Mouse (Mus musculus) liver, embryonic 13.5 days (tissue): ENCODE measurements at regions not wholly inside any gene's neighbourhood (a gene's known extent, or its start where the extent isn't known, plus 50 kb on each side); places are given as distances from the start of the nearest gene placed in this dataset.

Experiments
- ATAC-seq: fragments of 200-750 bp; cut with Nextera tagmentation; 2 replicates; pipeline ENCODE4 v1.8.0; 2017; ENCODE audit warnings: low read depth, mild to moderate bottlenecking, moderate number of reproducible peaks, moderate library complexity
- DNase-seq: peaks from one replicate; pipeline ENCODE4 v3.0.0; 2022
- H3K27ac ChIP-seq: fragments of 300-500 bp; sonication (generic); 2 replicates; pipeline ENCODE4 v1.5.1; 2015; ENCODE audit warnings: moderate library complexity, mild to moderate bottlenecking, inconsistent platforms
- H3K27me3 ChIP-seq: fragments of 300-500 bp; sonication (generic); 2 replicates; pipeline ENCODE4 v1.6.1; 2015; ENCODE audit warnings: mild to moderate bottlenecking, inconsistent platforms
- H3K36me3 ChIP-seq: fragments of 300-500 bp; sonication (generic); 2 replicates; pipeline ENCODE4 v1.6.1; 2015; ENCODE audit warnings: mild to moderate bottlenecking, inconsistent platforms
- H3K4me1 ChIP-seq: fragments of 300-500 bp; sonication (generic); replicated peaks from 2 replicates; pipeline ENCODE4 v1.6.1; 2015; ENCODE audit warnings: inconsistent platforms
- H3K4me2 ChIP-seq: fragments of 300-500 bp; sonication (generic); 2 replicates; pipeline ENCODE4 v1.6.1; 2015; ENCODE audit warnings: inconsistent platforms, mild to moderate bottlenecking, moderate library complexity
- H3K4me3 ChIP-seq: fragments of 300-500 bp; sonication (generic); replicated peaks from 2 replicates; pipeline ENCODE4 v1.5.1; 2015; ENCODE audit warnings: mild to moderate bottlenecking, inconsistent platforms
- H3K9ac ChIP-seq: fragments of 300-500 bp; sonication (generic); 2 replicates; pipeline ENCODE4 v1.6.1; 2015; ENCODE audit warnings: mild to moderate bottlenecking, inconsistent platforms
- H3K9me3 ChIP-seq: fragments of 300-500 bp; sonication (generic); replicated peaks from 2 replicates; pipeline ENCODE4 v1.6.1; 2016; ENCODE audit warnings: inconsistent platforms
- WGBS: fragments of 180-500 bp; shearing (Covaris S2); methylation state at CpG from one replicate; pipeline ENCODE4 v1.1.7; 2015; ENCODE audit not compliant: insufficient replicate concordance; 5-methylcytosine and 5-hydroxymethylcytosine counted together

DNA sequence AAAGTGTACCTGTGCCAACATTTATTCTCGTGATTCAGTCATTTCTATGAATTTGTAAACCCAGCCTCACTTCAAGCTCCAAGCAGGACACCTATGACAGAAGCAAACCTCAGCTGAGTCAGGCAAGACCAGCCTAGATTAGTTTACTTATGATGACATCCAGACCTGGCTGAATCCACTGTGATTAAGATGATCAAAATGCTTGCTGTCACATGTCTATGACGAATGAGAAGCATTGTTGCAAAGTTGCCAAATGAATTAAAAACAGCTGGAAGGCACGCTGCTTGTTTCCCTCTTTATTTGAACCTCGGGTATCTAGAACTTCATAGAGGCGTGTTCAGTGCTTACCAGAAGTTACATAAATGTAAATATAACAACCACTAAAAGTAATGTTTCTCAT lies 95.9 kb upstream of the Itga4 start:
- H3K4me1 ChIP-seq: no peaks in the 10 kb centered on the region
- no peaks in the 10 kb centered on the region for H3K36me3 ChIP-seq
- H3K4me2 ChIP-seq: no peak overlapping the region
- ATAC-seq: no peak
- no peaks in the 10 kb centered on the region for H3K27me3 ChIP-seq
- H3K9ac ChIP-seq: no peak overlapping the region
- no peaks in the 10 kb centered on the region for H3K9me3 ChIP-seq
- DNase-seq: no peak
- H3K4me3 ChIP-seq: no peak overlapping the region
- no peak overlapping the region for H3K27ac ChIP-seq
- WGBS: 60% methylated on average over 5 of the region's 5 CpGs

DNA sequence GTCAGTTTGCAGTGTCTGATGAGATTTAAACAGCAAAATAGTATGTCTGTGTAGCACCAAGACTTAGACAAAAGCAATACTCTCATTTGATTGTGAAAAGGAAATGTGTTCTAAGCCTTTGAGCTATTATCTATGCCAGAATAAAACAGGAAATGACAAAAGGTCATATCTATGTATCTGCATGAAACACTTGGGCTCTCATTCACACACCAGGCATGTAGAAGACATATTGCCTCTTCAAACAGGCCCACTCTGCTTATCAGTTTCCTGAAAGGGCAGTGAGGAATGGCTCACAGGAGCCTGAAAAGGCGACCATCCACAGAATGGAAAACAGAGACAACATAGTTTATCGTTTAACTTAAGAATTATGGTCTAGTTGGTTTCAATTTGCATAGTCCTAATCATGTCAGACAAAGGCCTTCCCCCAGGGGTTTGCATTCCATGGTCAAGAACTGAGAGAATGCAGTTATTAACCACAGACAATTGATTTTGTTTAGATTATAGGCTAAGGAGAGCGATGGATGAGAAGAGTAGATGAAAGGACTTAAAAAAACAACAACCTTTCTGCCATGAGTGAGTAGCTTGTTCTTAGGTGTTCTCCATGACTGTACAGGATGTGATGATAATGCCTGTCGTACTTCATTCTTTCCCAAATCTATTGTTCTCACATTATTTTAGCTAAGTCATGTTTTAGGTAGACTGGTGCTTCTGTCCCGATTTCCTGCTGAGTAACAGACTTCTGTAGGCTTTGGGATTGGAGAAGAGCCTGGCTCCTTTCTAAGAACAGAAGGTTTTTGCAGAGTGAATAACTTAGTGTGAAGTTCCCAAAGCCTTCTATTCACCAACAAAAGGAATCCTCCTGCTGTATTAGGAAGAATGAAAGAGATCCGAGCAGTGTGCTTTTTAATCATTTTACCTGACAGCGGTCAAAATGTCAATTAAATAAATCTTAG lies 82.0 kb upstream of the Itga4 start:
- peak; percentile 20 for DNase-seq
- WGBS: 30% methylated on average over 7 of the region's 7 CpGs

DNA sequence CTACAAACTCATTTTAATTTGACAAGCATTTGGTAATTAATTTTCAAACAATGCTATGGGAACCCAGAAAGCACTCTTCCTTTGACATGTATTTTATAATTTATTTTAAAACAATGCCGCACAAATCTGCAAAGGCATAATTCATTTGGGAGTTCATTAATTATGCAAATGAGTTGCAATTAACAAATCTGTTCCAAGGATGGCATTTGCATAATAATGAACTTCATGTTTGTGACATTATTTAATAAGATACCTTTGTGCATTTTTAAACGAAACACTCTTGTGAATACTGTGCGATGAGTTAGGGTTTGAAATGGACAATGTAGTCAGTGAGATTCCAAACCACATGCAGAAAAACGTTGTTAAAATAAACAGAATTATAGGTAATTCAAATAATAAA lies 80.9 kb upstream of the Itga4 start:
- no peaks in the 10 kb centered on the region for H3K27me3 ChIP-seq
- DNase-seq (no peak), ATAC-seq (no peak)
- H3K4me1 ChIP-seq: peaks cover 11% of the 10 kb centered on the region
- H3K4me2 ChIP-seq: no peak overlapping the region
- H3K4me3 ChIP-seq: no peak overlapping the region
- WGBS: 77% methylated on average over 4 of the region's 4 CpGs
- H3K27ac ChIP-seq: no peak overlapping the region
- H3K36me3 ChIP-seq: no peaks in the 10 kb centered on the region
- no peaks in the 10 kb centered on the region for H3K9me3 ChIP-seq
- H3K9ac ChIP-seq: no peak overlapping the region

More for the DNA sequence above, 82.0 kb upstream of the Itga4 start:
- no peak overlapping the region for H3K4me3 ChIP-seq
- no peaks in the 10 kb centered on the region for H3K9me3 ChIP-seq
- no peaks in the 10 kb centered on the region for H3K36me3 ChIP-seq
- H3K27me3 ChIP-seq: no peaks in the 10 kb centered on the region
- peak; percentile 80 for ATAC-seq
- H3K27ac ChIP-seq: peak overlapping the region; percentile 40
- no peak overlapping the region for H3K9ac ChIP-seq
- H3K4me1 ChIP-seq: peaks cover 11% of the 10 kb centered on the region
- H3K4me2 ChIP-seq: peak overlapping the region; percentile 13; the same call in 1 of the 2 replicates

DNA sequence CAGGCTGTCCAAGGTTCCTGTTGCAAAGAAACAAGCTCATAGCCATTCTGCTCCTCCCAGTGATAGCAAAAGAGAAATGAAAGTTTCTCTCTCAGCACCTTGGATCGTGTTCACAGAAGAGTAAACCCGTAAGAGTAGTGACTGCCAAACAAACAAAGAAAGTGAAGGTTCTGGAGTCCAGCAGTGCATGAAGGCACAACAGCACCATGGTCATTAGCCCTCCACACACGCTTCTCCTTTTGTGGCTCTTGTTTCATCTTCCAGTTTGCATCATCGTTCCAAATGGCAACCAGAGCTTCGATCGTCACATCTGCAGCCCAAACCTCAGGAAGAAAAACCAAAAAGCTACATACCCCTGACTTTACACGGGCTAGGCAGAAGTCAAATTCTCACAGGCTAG lies 74.4 kb upstream of the Itga4 start:
- no peak overlapping the region for H3K9ac ChIP-seq
- ATAC-seq (no peak), DNase-seq (no peak)
- WGBS: 69% methylated on average over 7 of the region's 7 CpGs
- H3K9me3 ChIP-seq: no peaks in the 10 kb centered on the region
- H3K27ac ChIP-seq: no peak overlapping the region
- H3K4me2 ChIP-seq: no peak overlapping the region
- no peaks in the 10 kb centered on the region for H3K27me3 ChIP-seq
- no peak overlapping the region for H3K4me3 ChIP-seq
- H3K4me1 ChIP-seq: no peaks in the 10 kb centered on the region
- H3K36me3 ChIP-seq: no peaks in the 10 kb centered on the region

DNA sequence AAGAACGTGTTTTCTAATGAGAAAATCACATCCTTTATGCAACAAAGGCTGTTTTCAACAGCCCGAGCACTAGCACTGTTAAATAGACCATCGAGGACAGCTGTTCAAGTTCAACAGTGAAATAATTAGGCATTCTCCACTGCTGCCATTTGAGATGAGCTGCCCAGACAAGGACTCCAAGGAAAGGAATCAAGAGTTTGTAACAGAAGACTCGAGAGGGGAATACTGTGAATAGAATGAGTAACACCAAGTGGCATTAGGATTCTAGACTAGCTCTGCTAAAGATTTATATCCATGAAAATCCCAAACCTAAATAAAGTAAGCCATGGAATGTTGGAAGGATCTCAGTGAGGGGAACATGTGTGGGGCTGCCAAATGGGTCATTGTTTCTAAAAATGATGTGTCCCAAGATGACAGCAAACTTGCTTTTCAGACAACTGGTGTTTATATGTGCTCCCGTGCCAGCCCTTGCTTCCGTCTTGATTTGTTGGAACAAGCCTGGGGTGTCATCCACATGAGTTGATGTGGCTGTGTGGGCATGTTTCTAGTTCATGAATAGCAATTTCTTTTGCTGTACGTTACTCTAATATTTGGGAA lies 72.1 kb upstream of the Itga4 start:
- Histone ChIP-seq H3K36me3 (no peaks in the 10 kb centered on the region), H3K4me2 (no peak overlapping the region), H3K4me1 (no peaks in the 10 kb centered on the region), H3K9me3 (no peaks in the 10 kb centered on the region), H3K9ac (no peak overlapping the region), H3K27me3 (no peaks in the 10 kb centered on the region), H3K27ac (no peak overlapping the region), H3K4me3 (no peak overlapping the region)
- WGBS: 75% methylated on average over 7 of the region's 7 CpGs
- DNase-seq (no peak), ATAC-seq (no peak)

DNA sequence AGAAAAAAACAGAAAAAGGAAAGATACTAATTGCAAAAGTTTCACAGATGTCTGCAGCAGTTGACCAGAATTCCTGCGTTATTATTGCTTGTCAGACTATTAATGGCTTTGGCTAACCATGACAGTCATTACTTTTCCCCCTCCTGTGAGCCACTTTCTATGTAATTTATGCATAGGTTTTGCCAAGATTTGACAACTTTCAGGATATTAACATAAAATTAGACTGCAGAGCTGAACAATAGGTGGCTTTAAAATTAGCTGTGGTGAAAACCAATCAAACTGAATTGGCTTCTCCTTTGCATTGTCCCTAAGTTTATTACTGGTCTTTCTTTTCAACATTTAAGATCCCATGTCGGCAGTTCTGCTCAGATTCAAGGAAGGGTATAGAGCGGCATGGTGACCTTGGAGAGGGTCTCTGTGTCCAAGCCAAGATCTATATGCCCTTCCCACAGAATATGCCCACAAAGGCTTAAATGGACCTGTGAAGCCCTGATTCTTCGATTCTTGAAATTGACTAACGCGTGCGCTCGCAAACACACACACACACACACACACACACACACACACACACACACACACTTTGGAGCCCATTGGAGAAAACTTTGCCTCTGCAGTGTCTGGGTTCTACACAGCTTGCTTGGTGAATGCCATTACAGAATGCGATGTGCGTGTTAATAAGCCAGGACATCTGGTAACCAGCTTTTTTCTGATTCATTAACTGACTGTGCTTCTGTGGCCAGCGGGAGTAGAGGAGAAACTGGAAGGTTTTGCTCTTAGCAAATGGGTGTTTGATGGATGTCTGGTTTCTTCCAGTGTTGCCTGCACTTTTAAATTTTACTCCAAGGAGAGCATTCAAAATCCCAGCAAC lies 69.8 kb upstream of the Itga4 start:
- ATAC-seq (no peak), DNase-seq (no peak)
- Histone ChIP-seq H3K27ac (no peak overlapping the region), H3K4me1 (no peaks in the 10 kb centered on the region), H3K36me3 (no peaks in the 10 kb centered on the region), H3K9me3 (no peaks in the 10 kb centered on the region), H3K9ac (no peak overlapping the region), H3K4me2 (no peak overlapping the region), H3K4me3 (no peak overlapping the region), H3K27me3 (no peaks in the 10 kb centered on the region)
- WGBS: 77% methylated on average over 11 of the region's 11 CpGs

DNA sequence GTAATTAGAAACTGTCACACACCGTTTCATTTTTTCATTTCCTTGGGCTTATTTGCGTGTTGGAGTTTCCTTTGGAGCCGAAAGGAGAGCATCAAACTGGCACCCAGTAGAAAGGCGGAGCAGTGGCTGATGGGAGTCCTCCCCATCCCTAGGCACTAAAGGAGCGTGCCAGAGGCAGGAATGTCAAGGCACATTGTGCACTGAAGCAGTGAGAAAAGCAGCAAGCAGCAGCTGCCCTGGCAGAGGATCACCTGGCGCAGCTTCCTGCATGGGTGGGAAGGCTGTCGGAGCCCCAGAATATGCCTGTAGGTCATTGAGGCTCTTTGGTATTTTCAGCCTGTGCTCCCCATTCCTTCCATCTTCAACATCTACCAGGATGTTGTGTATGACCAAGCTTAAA lies 68.3 kb upstream of the Itga4 start:
- H3K4me3 ChIP-seq: no peak overlapping the region
- H3K9ac ChIP-seq: no peak overlapping the region
- ATAC-seq (no peak), DNase-seq (no peak)
- no peak overlapping the region for H3K4me2 ChIP-seq
- no peaks in the 10 kb centered on the region for H3K36me3 ChIP-seq
- no peaks in the 10 kb centered on the region for H3K9me3 ChIP-seq
- H3K27me3 ChIP-seq: no peaks in the 10 kb centered on the region
- H3K27ac ChIP-seq: no peak overlapping the region
- 80% methylated on average over 7 of the region's 7 CpGs for WGBS
- H3K4me1 ChIP-seq: no peaks in the 10 kb centered on the region

DNA sequence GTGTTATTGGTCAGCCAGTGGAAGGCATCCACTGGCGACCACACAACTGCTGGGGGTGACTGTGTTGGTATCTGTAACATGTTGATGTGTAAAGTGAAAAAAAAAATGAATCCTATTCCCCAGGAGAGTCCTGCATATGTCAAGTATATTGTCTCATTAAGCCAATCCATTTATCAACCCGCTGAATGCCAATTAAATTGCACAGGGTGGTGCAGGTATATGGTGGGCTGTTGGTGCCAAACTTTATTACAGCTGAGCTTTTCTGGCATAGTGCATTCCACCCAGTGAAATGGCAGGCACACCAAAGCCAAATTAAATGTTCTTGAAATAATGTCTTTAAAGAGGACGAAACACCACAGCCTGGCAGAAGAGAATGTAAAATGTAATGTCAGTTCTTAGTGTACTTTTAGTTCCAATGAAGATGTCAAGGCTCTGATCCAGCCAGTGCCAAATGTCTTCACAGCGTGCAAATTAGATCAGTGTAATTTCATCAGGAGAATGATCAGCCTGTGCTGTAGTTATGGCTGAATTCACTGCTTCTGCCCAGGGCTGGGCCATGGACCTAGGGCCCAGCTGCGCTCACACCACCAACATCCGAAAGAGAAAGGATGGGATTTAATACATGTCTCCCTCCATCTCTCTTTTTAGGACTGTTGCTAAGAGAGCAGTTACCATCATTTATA lies 66.6 kb upstream of the Itga4 start:
- no peak overlapping the region for H3K27ac ChIP-seq
- 71% methylated on average over 6 of the region's 6 CpGs for WGBS
- no peaks in the 10 kb centered on the region for H3K4me1 ChIP-seq
- H3K27me3 ChIP-seq: no peaks in the 10 kb centered on the region
- no peaks in the 10 kb centered on the region for H3K36me3 ChIP-seq
- DNase-seq (no peak), ATAC-seq (no peak)
- no peak overlapping the region for H3K4me3 ChIP-seq
- no peak overlapping the region for H3K4me2 ChIP-seq
- H3K9me3 ChIP-seq: no peaks in the 10 kb centered on the region
- H3K9ac ChIP-seq: no peak overlapping the region

DNA sequence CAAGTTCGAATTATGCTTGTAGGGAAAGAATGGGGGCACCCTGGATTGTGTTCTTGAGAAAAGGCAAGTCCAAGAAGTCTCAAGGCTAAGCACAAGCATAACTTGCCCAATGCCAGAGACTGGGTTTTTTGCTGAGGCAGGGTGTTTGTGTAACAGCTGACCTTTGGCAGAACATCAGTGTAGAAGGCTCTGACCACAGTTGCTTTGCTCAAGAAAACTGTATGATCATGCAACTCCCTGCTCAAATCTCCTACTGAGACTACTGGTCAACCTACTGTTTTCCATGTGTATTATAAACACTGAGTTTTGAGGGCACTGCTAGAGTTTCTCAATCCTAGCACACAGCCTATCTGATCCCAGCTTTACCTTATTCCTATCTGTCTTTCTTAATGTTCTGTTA lies 61.4 kb upstream of the Itga4 start:
- no peak for DNase-seq
- no peaks in the 10 kb centered on the region for H3K27me3 ChIP-seq
- 51% methylated on average over 1 of the region's 1 CpGs for whole genome bisulfite sequencing

DNA sequence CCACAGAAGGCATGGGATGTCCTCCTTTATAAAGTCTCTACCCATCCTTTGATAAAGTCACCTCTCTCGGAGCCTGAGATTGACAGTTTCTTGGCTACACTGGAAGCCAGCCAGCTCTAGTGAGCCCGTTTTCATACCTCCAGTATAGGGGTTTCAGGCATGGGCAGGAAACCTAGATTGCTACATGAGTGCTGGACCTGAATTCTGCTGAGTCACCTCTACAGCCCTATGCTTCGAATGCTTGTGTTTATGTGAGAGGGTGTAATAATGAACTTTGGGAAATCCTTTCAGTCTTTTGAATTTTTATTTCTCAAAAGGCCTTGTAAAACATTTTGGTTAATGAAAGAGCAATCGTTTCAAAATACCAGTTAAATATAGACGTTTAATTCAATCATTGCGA lies 53.5 kb upstream of the Itga4 start:
- Histone ChIP-seq H3K4me1 (peaks cover 8% of the 10 kb centered on the region), H3K4me2 (no peak overlapping the region), H3K9ac (no peak overlapping the region), H3K27ac (no peak overlapping the region), H3K36me3 (no peaks in the 10 kb centered on the region), H3K27me3 (no peaks in the 10 kb centered on the region), H3K4me3 (no peak overlapping the region), H3K9me3 (no peaks in the 10 kb centered on the region)
- peak; percentile 18 for DNase-seq
- WGBS: 47% methylated on average over 6 of the region's 6 CpGs
- ATAC-seq: peak; percentile 74; the same call in 1 of the 2 replicates

More for the DNA sequence above, 61.4 kb upstream of the Itga4 start:
- ATAC-seq: no peak
- H3K9ac ChIP-seq: no peak overlapping the region
- no peaks in the 10 kb centered on the region for H3K4me1 ChIP-seq
- no peak overlapping the region for H3K4me2 ChIP-seq
- no peaks in the 10 kb centered on the region for H3K9me3 ChIP-seq
- H3K27ac ChIP-seq: no peak overlapping the region
- H3K36me3 ChIP-seq: no peaks in the 10 kb centered on the region
- no peak overlapping the region for H3K4me3 ChIP-seq
